Mouse (Mus musculus): ENCODE measurements around the gene Mrap2. TPM values are rescaled to one million over a fixed set of nuclear protein-coding genes. Genes with fewer than 3 reads are reported as not detected.

The Mrap2 gene
- polyA plus RNA-seq, 1 experiment, result not detected

DNA sequence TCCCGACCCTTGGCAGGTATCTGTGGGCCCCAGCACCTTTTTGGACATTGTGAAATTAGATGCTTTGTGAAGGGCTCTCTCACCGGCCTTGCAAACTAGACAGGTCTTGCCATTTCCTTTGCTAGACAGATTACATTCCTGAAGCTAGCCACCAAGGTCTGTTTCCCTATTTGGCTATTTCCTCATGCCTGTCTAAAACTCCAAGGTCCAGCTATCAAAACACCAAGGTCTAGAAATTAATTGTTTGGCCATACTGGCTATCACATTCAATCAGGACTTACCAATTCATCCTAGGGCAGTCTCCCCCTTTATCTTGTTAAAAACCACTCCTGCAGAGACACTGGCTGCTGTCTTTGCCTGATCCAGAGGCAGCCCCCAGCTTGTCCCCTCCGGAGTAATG lies 23.9 kb downstream of the Mrap2 start:
- Histone ChIP-seq H3K27me3 (ENCODE audit: control insufficient read depth, insufficient read depth, low read length, poor library complexity, severe bottlenecking) (no peaks in the 10 kb centered on the region), H3K4me1 (ENCODE audit: control insufficient read depth, insufficient read depth, low read length) (no peaks in the 10 kb centered on the region), H3K9ac (ENCODE audit: low read depth, poor library complexity, severe bottlenecking) (no peak overlapping the region), H3K36me3 (ENCODE audit: control insufficient read depth, insufficient read depth, low read length, poor library complexity, severe bottlenecking) (no peaks in the 10 kb centered on the region), H3K9me3 (replicated peaks; ENCODE audit: control insufficient read depth, insufficient read depth, low read length, poor library complexity, severe bottlenecking) (no peaks in the 10 kb centered on the region), H3K4me3 (ENCODE audit: low read depth, low read length) (no peak overlapping the region), H3K27ac (ENCODE audit: insufficient read depth, low read length) (no peak overlapping the region)
- TF ChIP-seq POLR2A (IDR thresholded peaks at IDR 0.05; ENCODE audit: insufficient read depth, low read length) (no peak), CTCF (IDR thresholded peaks at IDR 0.05; ENCODE audit: low read depth, low read length) (no peak), EP300 (IDR thresholded peaks at IDR 0.05; ENCODE audit: insufficient read depth, low read depth, low read length) (no peak)

DNA sequence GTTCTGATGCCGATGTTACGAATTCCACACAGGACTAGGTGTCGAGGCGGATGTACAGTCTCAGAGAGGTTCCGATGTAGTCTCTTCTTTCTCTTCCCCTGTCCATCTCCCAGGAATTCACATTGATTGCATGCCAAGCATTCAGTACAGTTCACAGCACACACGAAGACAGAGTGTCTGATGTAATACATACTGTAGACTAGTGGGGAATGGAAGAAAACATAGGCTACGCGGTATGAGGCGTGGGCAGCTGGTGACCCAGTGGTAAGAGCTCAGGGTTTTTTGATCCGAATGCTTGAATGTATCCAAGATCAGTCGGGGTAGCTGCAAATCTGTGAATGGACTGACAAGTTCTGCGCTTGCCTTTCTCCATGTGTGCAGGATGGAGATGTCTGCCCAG lies 25.0 kb downstream of the Mrap2 start:
- Histone ChIP-seq H3K9ac (ENCODE audit: low read depth, poor library complexity, severe bottlenecking) (no peak overlapping the region), H3K9me3 (replicated peaks; ENCODE audit: control insufficient read depth, insufficient read depth, low read length, poor library complexity, severe bottlenecking) (no peaks in the 10 kb centered on the region), H3K4me3 (ENCODE audit: low read depth, low read length) (no peak overlapping the region), H3K36me3 (ENCODE audit: control insufficient read depth, insufficient read depth, low read length, poor library complexity, severe bottlenecking) (no peaks in the 10 kb centered on the region), H3K27ac (ENCODE audit: insufficient read depth, low read length) (no peak overlapping the region), H3K4me1 (ENCODE audit: control insufficient read depth, insufficient read depth, low read length) (no peaks in the 10 kb centered on the region), H3K27me3 (ENCODE audit: control insufficient read depth, insufficient read depth, low read length, poor library complexity, severe bottlenecking) (no peaks in the 10 kb centered on the region)
- TF ChIP-seq EP300 (IDR thresholded peaks at IDR 0.05; ENCODE audit: insufficient read depth, low read depth, low read length) (no peak), CTCF (IDR thresholded peaks at IDR 0.05; ENCODE audit: low read depth, low read length) (no peak), POLR2A (IDR thresholded peaks at IDR 0.05; ENCODE audit: insufficient read depth, low read length) (no peak)

DNA sequence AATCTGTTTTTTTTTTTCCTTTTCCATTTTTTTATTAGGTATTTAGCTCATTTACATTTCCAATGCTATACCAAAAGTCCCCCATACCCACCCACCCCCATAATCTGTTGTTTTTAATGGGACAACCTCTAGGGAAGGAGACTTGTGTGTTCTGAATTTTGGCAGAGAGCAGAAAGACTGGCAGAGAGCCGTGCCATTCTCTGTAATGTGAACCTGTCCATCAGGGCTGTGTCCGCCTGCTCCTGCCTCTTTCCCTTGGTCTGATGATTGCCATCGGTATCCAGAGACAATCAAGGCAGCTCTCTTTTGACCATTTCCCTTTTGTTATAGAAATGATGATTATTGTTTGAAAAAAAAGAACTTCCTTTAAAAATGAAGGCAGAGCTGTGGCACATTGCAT lies 26.8 kb downstream of the Mrap2 start:
- no peaks in the 10 kb centered on the region for H3K4me1 ChIP-seq (ENCODE audit: control insufficient read depth, insufficient read depth, low read length)
- no peaks in the 10 kb centered on the region for H3K9me3 ChIP-seq (replicated peaks; ENCODE audit: control insufficient read depth, insufficient read depth, low read length, poor library complexity, severe bottlenecking)

DNA sequence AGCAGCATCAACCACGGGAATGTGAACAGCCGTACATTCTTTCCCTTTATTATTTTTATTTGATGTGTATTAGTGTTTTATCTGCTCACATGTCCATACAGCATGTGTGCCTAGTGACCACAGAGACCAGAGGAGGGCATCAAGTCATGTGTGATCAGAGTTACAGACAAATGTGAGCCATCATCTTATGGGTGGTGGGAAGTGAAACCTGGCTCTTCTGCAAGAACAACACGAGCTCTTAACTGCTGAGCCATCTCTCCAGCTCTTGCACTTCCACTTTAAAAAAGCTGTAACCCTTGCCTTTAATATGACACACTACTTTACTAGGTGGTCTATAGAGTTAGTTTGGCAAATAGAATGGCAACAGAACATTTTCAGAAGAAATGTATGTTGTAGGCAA lies 27.4 kb downstream of the Mrap2 start:
- H3K27ac ChIP-seq (ENCODE audit: insufficient read depth, low read length), result no peak overlapping the region
- no peaks in the 10 kb centered on the region for H3K36me3 ChIP-seq (ENCODE audit: control insufficient read depth, insufficient read depth, low read length, poor library complexity, severe bottlenecking)
- H3K9me3 ChIP-seq (replicated peaks; ENCODE audit: control insufficient read depth, insufficient read depth, low read length, poor library complexity, severe bottlenecking), result no peaks in the 10 kb centered on the region
- H3K4me3 ChIP-seq (ENCODE audit: low read depth, low read length), result no peak overlapping the region
- H3K27me3 ChIP-seq (ENCODE audit: control insufficient read depth, insufficient read depth, low read length, poor library complexity, severe bottlenecking), result no peaks in the 10 kb centered on the region
- no peak overlapping the region for H3K9ac ChIP-seq (ENCODE audit: low read depth, poor library complexity, severe bottlenecking)
- no peaks in the 10 kb centered on the region for H3K4me1 ChIP-seq (ENCODE audit: control insufficient read depth, insufficient read depth, low read length)
- TF ChIP-seq EP300 (IDR thresholded peaks at IDR 0.05; ENCODE audit: insufficient read depth, low read depth, low read length), result no peak
- TF ChIP-seq CTCF (IDR thresholded peaks at IDR 0.05; ENCODE audit: low read depth, low read length), result no peak
- no peak for TF ChIP-seq POLR2A (IDR thresholded peaks at IDR 0.05; ENCODE audit: insufficient read depth, low read length)

More for the DNA sequence above, 26.8 kb downstream of the Mrap2 start:
- H3K27me3 ChIP-seq (ENCODE audit: control insufficient read depth, insufficient read depth, low read length, poor library complexity, severe bottlenecking), result no peaks in the 10 kb centered on the region
- H3K36me3 ChIP-seq (ENCODE audit: control insufficient read depth, insufficient read depth, low read length, poor library complexity, severe bottlenecking), result no peaks in the 10 kb centered on the region
- H3K4me3 ChIP-seq (ENCODE audit: low read depth, low read length), result no peak overlapping the region
- no peak overlapping the region for H3K27ac ChIP-seq (ENCODE audit: insufficient read depth, low read length)
- no peak for TF ChIP-seq CTCF (IDR thresholded peaks at IDR 0.05; ENCODE audit: low read depth, low read length)
- no peak overlapping the region for H3K9ac ChIP-seq (ENCODE audit: low read depth, poor library complexity, severe bottlenecking)

DNA sequence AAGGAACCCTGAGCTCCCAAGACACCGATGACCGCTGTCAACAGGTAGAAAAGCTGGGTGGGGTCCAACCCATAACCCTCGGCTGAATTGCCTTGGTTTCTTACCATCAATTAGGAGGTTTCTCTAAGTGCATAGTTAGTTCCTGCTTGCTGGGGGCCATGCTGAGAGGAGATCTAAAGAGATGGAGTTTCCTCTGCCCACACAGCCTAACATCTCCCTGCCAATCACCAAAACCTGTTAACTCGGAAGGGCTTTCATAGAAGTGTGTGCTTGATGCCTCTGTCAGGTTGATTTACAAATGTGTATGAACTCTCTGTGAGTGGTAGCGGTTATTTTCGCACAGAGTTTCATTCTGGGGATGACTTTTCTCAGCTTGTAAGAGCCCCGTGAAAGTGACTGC lies 34.4 kb downstream of the Mrap2 start:
- Histone ChIP-seq H3K36me3 (ENCODE audit: control insufficient read depth, insufficient read depth, low read length, poor library complexity, severe bottlenecking) (no peaks in the 10 kb centered on the region), H3K27me3 (ENCODE audit: control insufficient read depth, insufficient read depth, low read length, poor library complexity, severe bottlenecking) (no peaks in the 10 kb centered on the region), H3K9ac (ENCODE audit: low read depth, poor library complexity, severe bottlenecking) (no peak overlapping the region), H3K4me1 (ENCODE audit: control insufficient read depth, insufficient read depth, low read length) (no peaks in the 10 kb centered on the region), H3K9me3 (replicated peaks; ENCODE audit: control insufficient read depth, insufficient read depth, low read length, poor library complexity, severe bottlenecking) (no peaks in the 10 kb centered on the region), H3K4me3 (ENCODE audit: low read depth, low read length) (no peak overlapping the region), H3K27ac (ENCODE audit: insufficient read depth, low read length) (no peak overlapping the region)
- no peak for TF ChIP-seq POLR2A (IDR thresholded peaks at IDR 0.05; ENCODE audit: insufficient read depth, low read length)
- no peak for TF ChIP-seq EP300 (IDR thresholded peaks at IDR 0.05; ENCODE audit: insufficient read depth, low read depth, low read length)
- no peak for TF ChIP-seq CTCF (IDR thresholded peaks at IDR 0.05; ENCODE audit: low read depth, low read length)

DNA sequence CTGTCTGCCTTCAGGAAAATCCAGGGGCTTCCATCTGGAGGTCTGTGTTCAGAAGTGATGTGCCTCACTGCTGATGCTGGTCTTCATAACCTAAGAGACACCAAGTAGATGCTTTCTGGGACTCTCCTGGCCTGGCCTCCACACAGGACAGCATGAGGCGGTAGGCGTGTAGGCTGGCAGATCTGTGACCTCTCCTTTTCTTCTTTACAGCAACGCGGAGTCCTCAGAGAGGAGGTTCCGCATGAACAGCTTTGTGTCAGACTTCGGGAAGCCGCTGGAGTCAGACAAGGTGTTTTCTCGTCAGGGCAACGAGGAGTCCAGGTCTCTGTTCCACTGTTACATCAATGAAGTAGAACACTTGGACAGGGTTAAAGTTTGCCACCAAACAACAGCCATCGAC lies 38.1 kb downstream of the Mrap2 start:
- H3K9me3 ChIP-seq (replicated peaks; ENCODE audit: control insufficient read depth, insufficient read depth, low read length, poor library complexity, severe bottlenecking), result no peaks in the 10 kb centered on the region
- H3K4me3 ChIP-seq (ENCODE audit: low read depth, low read length), result no peak overlapping the region
- H3K36me3 ChIP-seq (ENCODE audit: control insufficient read depth, insufficient read depth, low read length, poor library complexity, severe bottlenecking), result no peaks in the 10 kb centered on the region
- no peaks in the 10 kb centered on the region for H3K4me1 ChIP-seq (ENCODE audit: control insufficient read depth, insufficient read depth, low read length)
- no peak overlapping the region for H3K9ac ChIP-seq (ENCODE audit: low read depth, poor library complexity, severe bottlenecking)
- H3K27ac ChIP-seq (ENCODE audit: insufficient read depth, low read length), result no peak overlapping the region
- no peaks in the 10 kb centered on the region for H3K27me3 ChIP-seq (ENCODE audit: control insufficient read depth, insufficient read depth, low read length, poor library complexity, severe bottlenecking)
- TF ChIP-seq POLR2A (IDR thresholded peaks at IDR 0.05; ENCODE audit: insufficient read depth, low read length) (no peak), CTCF (IDR thresholded peaks at IDR 0.05; ENCODE audit: low read depth, low read length) (no peak), EP300 (IDR thresholded peaks at IDR 0.05; ENCODE audit: insufficient read depth, low read depth, low read length) (no peak)

Measured in ES-Bruce4 (cell line).